Mouse (Mus musculus): ENCODE measurements around the gene Ryr2. TPM values are rescaled to one million over a fixed set of nuclear protein-coding genes. Genes with fewer than 3 reads are reported as not detected.
A peak's percentile ranks its signal among the peaks of the same experiment; 100 is the strongest.

Ryr2 gene
- polyA plus RNA-seq, 1 experiment from 2014 or later: 2.7 TPM

DNA sequence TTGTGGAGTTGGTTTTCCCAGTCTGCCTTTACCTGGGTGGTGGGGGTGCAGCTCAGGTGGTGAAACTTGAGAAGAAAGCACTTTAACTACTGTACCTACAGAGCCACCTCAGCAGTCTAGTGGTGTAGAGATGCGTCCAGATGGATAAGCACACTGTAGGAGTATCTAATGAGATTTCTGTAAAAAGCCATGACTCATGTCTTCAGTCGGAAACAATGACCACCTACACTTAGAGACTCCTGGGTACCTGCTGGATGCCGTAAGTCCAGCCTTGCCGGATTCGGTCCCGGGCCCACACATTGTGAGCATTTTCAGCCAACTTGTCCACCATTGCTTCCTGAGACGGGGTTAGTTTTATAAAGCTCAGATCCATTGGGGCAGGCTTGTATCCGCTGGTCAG, 334.6 kb downstream of the Ryr2 start:
- 0 out of 2 replicates have a peak, but pooled peaks have one; percentile 17 for ATAC-seq
- H3K27me3 ChIP-seq: no peaks in the 10 kb centered on the region
- no peak overlapping the region for H3K4me2 ChIP-seq (replicated peaks)
- no peak overlapping the region for H3K27ac ChIP-seq
- no peaks in the 10 kb centered on the region for H3K9me3 ChIP-seq
- WGBS: 93% methylated on average over 8 of the region's 8 CpGs
- H3K36me3 ChIP-seq: no peaks in the 10 kb centered on the region
- H3K4me3 ChIP-seq (replicated peaks): no peak overlapping the region
- no peaks in the 10 kb centered on the region for H3K4me1 ChIP-seq (replicated peaks)
- H3K9ac ChIP-seq (replicated peaks): no peak overlapping the region

DNA sequence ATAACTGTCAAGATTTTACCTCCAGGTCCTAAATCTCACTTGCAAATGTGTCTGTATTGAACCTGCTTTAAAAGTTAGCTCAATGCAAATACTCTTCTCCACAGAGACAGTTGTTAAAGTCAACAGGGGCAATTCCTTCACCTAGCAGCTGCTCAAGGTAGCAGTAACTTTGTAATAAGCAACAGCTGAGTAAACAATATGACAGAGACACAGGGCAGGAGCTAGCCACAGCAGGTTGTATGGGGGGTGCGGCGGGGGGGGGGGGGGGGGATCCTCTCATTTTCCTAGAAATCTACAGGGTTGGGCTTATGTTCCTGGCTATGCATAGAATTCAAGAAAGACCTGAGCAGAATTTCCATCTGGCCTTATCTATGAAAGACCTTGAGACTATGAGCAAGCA, 339.8 kb downstream of the Ryr2 start:
- no peak for ATAC-seq
- Histone ChIP-seq H3K27ac (no peak overlapping the region), H3K9me3 (no peaks in the 10 kb centered on the region), H3K4me1 (replicated peaks) (no peaks in the 10 kb centered on the region), H3K4me3 (replicated peaks) (no peak overlapping the region), H3K4me2 (replicated peaks) (no peak overlapping the region), H3K36me3 (no peaks in the 10 kb centered on the region), H3K27me3 (no peaks in the 10 kb centered on the region), H3K9ac (replicated peaks) (no peak overlapping the region)
- 72% methylated on average over 2 of the region's 2 CpGs for whole genome bisulfite sequencing

DNA sequence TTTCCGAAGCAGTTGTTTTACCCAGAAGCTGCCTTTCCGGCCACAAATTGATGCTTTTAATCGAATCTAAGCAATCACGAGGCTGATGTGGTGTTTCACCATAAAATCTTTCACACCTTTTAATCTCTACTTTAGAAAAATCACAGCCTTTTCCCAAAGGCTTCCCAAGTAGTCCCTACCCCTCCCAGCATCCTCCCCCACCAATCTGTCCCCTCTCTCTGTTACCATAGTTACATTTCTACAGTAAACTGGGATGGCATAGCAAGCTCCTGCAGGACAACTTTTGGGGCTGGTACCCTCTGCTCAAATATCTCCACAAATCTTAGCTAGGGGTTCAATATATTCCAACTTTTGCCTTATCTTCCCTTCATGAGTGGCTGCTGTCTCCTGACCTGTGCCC, 342.8 kb downstream of the Ryr2 start:
- H3K4me3 ChIP-seq (replicated peaks): no peak overlapping the region
- no peaks in the 10 kb centered on the region for H3K27me3 ChIP-seq
- no peak for ATAC-seq
- no peaks in the 10 kb centered on the region for H3K36me3 ChIP-seq
- no peak overlapping the region for H3K4me2 ChIP-seq (replicated peaks)
- no peaks in the 10 kb centered on the region for H3K9me3 ChIP-seq
- H3K9ac ChIP-seq (replicated peaks): no peak overlapping the region
- 87% methylated on average over 4 of the region's 4 CpGs for WGBS
- H3K27ac ChIP-seq: no peak overlapping the region
- H3K4me1 ChIP-seq (replicated peaks): no peaks in the 10 kb centered on the region

GRCm38 (mm10) chr13:11763104-11763503, 343.6 kb downstream of the Ryr2 start:
- WGBS: 83% methylated on average over 3 of the region's 3 CpGs
- Histone ChIP-seq H3K4me1 (replicated peaks) (0 out of 2 replicates have a peak, but pooled peaks cover under 1% of the 10 kb centered on the region), H3K9ac (replicated peaks) (no peak overlapping the region), H3K36me3 (no peaks in the 10 kb centered on the region), H3K4me2 (replicated peaks) (no peak overlapping the region), H3K27ac (no peak overlapping the region), H3K9me3 (no peaks in the 10 kb centered on the region), H3K4me3 (replicated peaks) (no peak overlapping the region), H3K27me3 (no peaks in the 10 kb centered on the region)
- peak; percentile 55 for ATAC-seq

GRCm38 (mm10) chr13:11757894-11758293, 348.9 kb downstream of the Ryr2 start:
- H3K27ac ChIP-seq: no peak overlapping the region
- no peaks in the 10 kb centered on the region for H3K9me3 ChIP-seq
- no peaks in the 10 kb centered on the region for H3K27me3 ChIP-seq
- H3K4me1 ChIP-seq (replicated peaks): 0 out of 2 replicates have a peak, but pooled peaks cover 5% of the 10 kb centered on the region
- 28% methylated on average over 7 of the region's 7 CpGs for WGBS
- H3K9ac ChIP-seq (replicated peaks): no peak overlapping the region
- H3K36me3 ChIP-seq: no peaks in the 10 kb centered on the region
- H3K4me2 ChIP-seq (replicated peaks): no peak overlapping the region
- ATAC-seq: peak; percentile 45; the same call in 1 of the 2 replicates
- H3K4me3 ChIP-seq (replicated peaks): no peak overlapping the region

DNA sequence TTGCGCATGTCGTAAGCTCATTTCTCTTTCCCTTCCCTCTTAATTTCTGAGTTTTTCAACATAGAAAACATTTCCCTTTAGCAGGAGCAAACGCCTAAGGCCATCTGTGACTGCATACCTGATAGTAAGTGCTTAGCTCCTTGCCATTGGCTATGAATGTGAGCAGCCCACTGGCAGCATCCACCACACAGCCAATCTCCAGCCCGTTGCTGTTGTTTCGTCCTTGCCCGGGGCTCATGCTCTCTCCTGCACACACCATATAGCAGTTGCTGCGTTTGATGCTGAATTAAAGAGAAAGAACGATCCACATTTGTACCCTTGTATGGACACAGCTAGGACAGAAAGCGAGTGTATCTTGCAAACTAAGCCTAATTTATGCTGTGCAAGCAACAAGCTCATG, 361.3 kb downstream of the Ryr2 start:
- H3K27me3 ChIP-seq: no peaks in the 10 kb centered on the region
- no peak overlapping the region for H3K4me3 ChIP-seq (replicated peaks)
- ATAC-seq: 0 out of 2 replicates have a peak, but pooled peaks have one; percentile 53
- no peak overlapping the region for H3K27ac ChIP-seq
- H3K36me3 ChIP-seq: no peaks in the 10 kb centered on the region
- no peaks in the 10 kb centered on the region for H3K4me1 ChIP-seq (replicated peaks)
- 88% methylated on average over 9 of the region's 9 CpGs for WGBS
- H3K9me3 ChIP-seq: no peaks in the 10 kb centered on the region
- H3K9ac ChIP-seq (replicated peaks): no peak overlapping the region
- H3K4me2 ChIP-seq (replicated peaks): no peak overlapping the region

- Histone ChIP-seq H3K9me3 (no peaks in the 10 kb centered on the region), H3K9ac (replicated peaks) (no peak overlapping the region), H3K4me2 (replicated peaks) (no peak overlapping the region), H3K36me3 (no peaks in the 10 kb centered on the region), H3K4me3 (replicated peaks) (no peak overlapping the region), H3K27me3 (no peaks in the 10 kb centered on the region), H3K4me1 (replicated peaks) (no peaks in the 10 kb centered on the region), H3K27ac (no peak overlapping the region)
- no peak for ATAC-seq
- WGBS: 95% methylated on average over 12 of the region's 12 CpGs
Observed at GRCm38 (mm10) chr13:11738211-11738610, 368.5 kb downstream of the Ryr2 start.

GRCm38 (mm10) chr13:11716216-11716615, 390.5 kb downstream of the Ryr2 start:
- no peak overlapping the region for H3K9ac ChIP-seq (replicated peaks)
- H3K27me3 ChIP-seq: no peaks in the 10 kb centered on the region
- no peak for ATAC-seq
- no peaks in the 10 kb centered on the region for H3K4me1 ChIP-seq (replicated peaks)
- no peak overlapping the region for H3K4me3 ChIP-seq (replicated peaks)
- H3K36me3 ChIP-seq: no peaks in the 10 kb centered on the region
- H3K4me2 ChIP-seq (replicated peaks): no peak overlapping the region
- whole genome bisulfite sequencing: 98% methylated on average over 4 of the region's 4 CpGs
- no peaks in the 10 kb centered on the region for H3K9me3 ChIP-seq
- H3K27ac ChIP-seq: no peak overlapping the region

DNA sequence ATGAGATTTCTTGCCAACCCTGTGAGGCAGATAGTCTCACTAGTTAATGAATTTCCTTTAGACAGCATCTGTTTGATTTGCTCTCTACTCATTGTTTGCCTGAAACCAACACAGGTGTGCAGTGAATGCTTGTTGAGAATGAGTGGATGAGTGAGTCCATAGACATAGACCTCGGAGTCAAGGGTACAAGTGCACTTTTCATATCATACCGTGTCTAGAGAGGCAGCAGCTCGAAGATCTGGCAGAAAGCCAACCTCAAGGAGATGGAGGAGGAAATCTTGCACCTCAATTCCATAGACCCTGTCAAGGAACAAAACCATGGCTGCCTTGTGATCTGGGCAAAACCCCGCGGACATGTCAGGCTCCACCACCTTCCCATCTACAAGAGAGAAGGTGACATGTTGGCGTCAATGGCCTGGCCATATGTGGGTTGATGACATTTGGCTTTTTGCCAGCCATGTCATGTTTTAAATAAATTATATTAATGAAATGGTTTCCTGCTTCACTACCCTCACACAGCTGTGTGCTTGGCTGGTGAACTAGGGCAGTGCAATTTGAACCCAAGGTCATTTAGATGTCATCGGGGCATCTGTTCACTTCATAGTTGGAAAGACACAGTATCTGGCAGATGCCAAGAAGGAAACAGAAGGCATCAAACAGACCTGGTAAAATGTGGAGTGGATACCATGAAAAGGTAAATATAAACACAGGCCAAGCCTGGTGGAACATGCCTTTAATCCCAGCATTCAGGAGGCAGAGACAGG, 396.9 kb downstream of the Ryr2 start:
- no peak overlapping the region for H3K9ac ChIP-seq (replicated peaks)
- no peak overlapping the region for H3K4me3 ChIP-seq (replicated peaks)
- H3K27ac ChIP-seq: no peak overlapping the region
- H3K27me3 ChIP-seq: no peaks in the 10 kb centered on the region
- H3K36me3 ChIP-seq: no peaks in the 10 kb centered on the region
- H3K4me1 ChIP-seq (replicated peaks): no peaks in the 10 kb centered on the region
- WGBS: 89% methylated on average over 7 of the region's 7 CpGs
- no peak for ATAC-seq
- no peaks in the 10 kb centered on the region for H3K9me3 ChIP-seq
- no peak overlapping the region for H3K4me2 ChIP-seq (replicated peaks)

GRCm38 (mm10) chr13:11701721-11702120, 405.0 kb downstream of the Ryr2 start:
- 89% methylated on average over 3 of the region's 3 CpGs for WGBS
- Histone ChIP-seq H3K27ac (no peak overlapping the region), H3K4me3 (replicated peaks) (no peak overlapping the region), H3K9me3 (no peaks in the 10 kb centered on the region), H3K27me3 (no peaks in the 10 kb centered on the region), H3K9ac (replicated peaks) (no peak overlapping the region), H3K4me2 (replicated peaks) (no peak overlapping the region), H3K4me1 (replicated peaks) (no peaks in the 10 kb centered on the region), H3K36me3 (no peaks in the 10 kb centered on the region)
- no peak for ATAC-seq

- Histone ChIP-seq H3K27me3 (no peaks in the 10 kb centered on the region), H3K4me1 (replicated peaks) (no peaks in the 10 kb centered on the region), H3K27ac (no peak overlapping the region), H3K4me3 (replicated peaks) (no peak overlapping the region), H3K4me2 (replicated peaks) (no peak overlapping the region), H3K9me3 (no peaks in the 10 kb centered on the region), H3K9ac (replicated peaks) (no peak overlapping the region), H3K36me3 (no peaks in the 10 kb centered on the region)
- ATAC-seq: no peak
- WGBS: 84% methylated on average over 1 of the region's 1 CpGs
Observed at GRCm38 (mm10) chr13:11696496-11696895, 410.2 kb downstream of the Ryr2 start.

DNA sequence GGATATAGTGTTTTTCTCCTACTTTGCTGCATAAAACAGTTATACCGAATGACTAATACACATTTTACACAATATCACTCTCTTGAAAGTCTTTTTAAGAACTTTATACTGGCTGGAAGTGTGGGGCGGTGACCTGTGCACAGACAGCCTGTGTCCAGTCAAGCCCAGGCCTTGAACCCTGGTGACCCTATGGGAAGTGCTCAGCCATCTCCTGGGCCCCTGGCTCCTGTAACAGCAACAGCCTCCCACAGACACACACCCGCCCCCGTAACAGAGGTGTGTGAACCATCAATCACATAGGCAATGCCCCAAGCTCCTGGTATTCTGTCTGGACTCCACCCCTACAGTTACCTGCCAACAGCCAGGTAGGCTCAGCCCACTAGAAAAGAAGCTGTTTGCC, 424.9 kb downstream of the Ryr2 start:
- no peaks in the 10 kb centered on the region for H3K4me1 ChIP-seq (replicated peaks)
- no peaks in the 10 kb centered on the region for H3K27me3 ChIP-seq
- no peak overlapping the region for H3K27ac ChIP-seq
- no peaks in the 10 kb centered on the region for H3K9me3 ChIP-seq
- no peak overlapping the region for H3K4me2 ChIP-seq (replicated peaks)
- WGBS: 95% methylated on average over 4 of the region's 4 CpGs
- H3K4me3 ChIP-seq (replicated peaks): no peak overlapping the region
- H3K9ac ChIP-seq (replicated peaks): no peak overlapping the region
- no peaks in the 10 kb centered on the region for H3K36me3 ChIP-seq
- ATAC-seq: no peak

DNA sequence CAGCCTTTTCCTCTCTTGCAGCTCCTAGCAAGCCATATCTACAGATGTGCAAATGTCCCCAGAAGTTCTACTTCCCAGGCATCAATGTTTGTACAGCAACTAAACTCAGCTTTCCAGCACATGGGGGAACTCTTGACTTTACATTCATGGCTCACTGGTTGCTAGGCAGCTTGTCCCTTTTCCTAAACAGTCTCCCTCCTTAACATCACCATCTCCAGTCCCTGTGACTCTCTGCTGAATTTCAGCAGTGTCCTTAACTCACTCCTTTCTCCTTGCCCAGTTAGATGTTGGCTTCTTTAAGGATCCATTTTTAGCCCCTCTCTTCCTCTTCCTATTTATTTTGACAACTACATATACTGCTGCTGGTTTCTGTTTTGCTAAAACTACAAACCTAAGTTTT, 443.9 kb downstream of the Ryr2 start:
- H3K27me3 ChIP-seq: no peaks in the 10 kb centered on the region
- H3K9ac ChIP-seq (replicated peaks): no peak overlapping the region
- H3K4me2 ChIP-seq (replicated peaks): no peak overlapping the region
- H3K36me3 ChIP-seq: no peaks in the 10 kb centered on the region
- no peak for ATAC-seq
- no peak overlapping the region for H3K4me3 ChIP-seq (replicated peaks)
- H3K27ac ChIP-seq: no peak overlapping the region
- H3K9me3 ChIP-seq: no peaks in the 10 kb centered on the region
- no peaks in the 10 kb centered on the region for H3K4me1 ChIP-seq (replicated peaks)

All from midbrain, embryonic 13.5 days (tissue).